Mouse (Mus musculus): Measurements from ENCODE around the gene Cfap36. TPM values are rescaled to one million over a fixed set of nuclear protein-coding genes. Genes with fewer than 3 reads are reported as not detected.

Cfap36 gene
- 25.5 TPM for polyA plus RNA-seq (2017; shearing (Covaris generic))

GRCm38 (mm10) chr11:29246883-29247650, at the start of gene Cfap36:
Gene Cfap36 (minus strand): TSS chr11:29247409.

GRCm38 (mm10) chr11:29172563-29173124, 74.6 kb downstream of the Cfap36 start, which contains the start of gene Ppp4r3b:
Gene Ppp4r3b (plus strand): TSS chr11:29172890.

Other genes with a start within 250 kb of the Cfap36 start
- gene Pnpt1, start 116.7 kb downstream of the Cfap36 start, polyA plus RNA-seq (2017; shearing (Covaris generic)), result 29.1 TPM
- 149 TPM for gene Ppp4r3b, start 74.5 kb downstream of the Cfap36 start, polyA plus RNA-seq (2017; shearing (Covaris generic))
- 0.56 TPM for gene Ccdc88a, start 126.2 kb upstream of the Cfap36 start, polyA plus RNA-seq (2017; shearing (Covaris generic))

Data from effector memory CD4-positive, alpha-beta T cell, adult 7 months (primary cell).